ENCODE assay signal across 10 mouse cellular contexts in genomic region chr1:38428708-38429683, GRCm38 (mm10).
DNase-seq lines count a peak whose midpoint lies in the region; ATAC-seq and TF ChIP-seq lines count a peak whose summit lies in the region.
"Had no signal": no experiment of that assay in that cellular context is flagged by ENCODE, and none has a peak within 500 bp of the region (broad histone marks: within the 10 kb centered on the region; RNA-seq: fewer than 3 reads in every experiment).

No protein-coding gene starts in this region.

- H3K27me3 ChIP-seq in kidney, postnatal 0 days (ENCODE audit: insufficient read depth, low read length): no peaks in the 10 kb centered on the region
- H3K27me3 ChIP-seq in kidney, adult 2 months (replicated peaks; ENCODE audit: control insufficient read depth, insufficient read depth, low read length): no peaks in the 10 kb centered on the region
- H3K27me3 ChIP-seq in forebrain, embryonic 10.5 days (ENCODE audit: poor library complexity, severe bottlenecking): no peaks in the 10 kb centered on the region
- H3K27me3 ChIP-seq in hindbrain, embryonic 16.5 days (replicated peaks; ENCODE audit: control insufficient read depth, insufficient read depth, low read length): no peaks in the 10 kb centered on the region
- H3K27me3 ChIP-seq in midbrain, postnatal 0 days (ENCODE audit: insufficient read depth, low read length): no peaks in the 10 kb centered on the region

- H3K36me3 ChIP-seq in kidney, postnatal 0 days (ENCODE audit: insufficient read depth, low read length): no peaks in the 10 kb centered on the region
- H3K36me3 ChIP-seq in kidney, adult 2 months (ENCODE audit: control insufficient read depth, insufficient read depth, low read length): no peaks in the 10 kb centered on the region
- no peaks in the 10 kb centered on the region for H3K36me3 ChIP-seq in forebrain, embryonic 10.5 days (replicated peaks)
- H3K36me3 ChIP-seq in hindbrain, embryonic 16.5 days (ENCODE audit: control insufficient read depth, insufficient read depth, low read length): no peaks in the 10 kb centered on the region
- no peaks in the 10 kb centered on the region for H3K36me3 ChIP-seq in midbrain, postnatal 0 days (ENCODE audit: insufficient read depth, low read length)
- H3K36me3 ChIP-seq: liver, embryonic 15.5 days had no signal

- H3K9me3 ChIP-seq in kidney, postnatal 0 days (replicated peaks; ENCODE audit: low read length): no peaks in the 10 kb centered on the region
- H3K9me3 ChIP-seq in forebrain, embryonic 10.5 days: no peaks in the 10 kb centered on the region
- H3K9me3 ChIP-seq in hindbrain, embryonic 16.5 days (ENCODE audit: control insufficient read depth, low read length): no peaks in the 10 kb centered on the region
- H3K9me3 ChIP-seq in midbrain, postnatal 0 days (ENCODE audit: low read length): no peaks in the 10 kb centered on the region
- H3K9me3 ChIP-seq: liver, embryonic 15.5 days had no signal

- no peak for ATAC-seq in kidney, postnatal 0 days (replicated peaks; ENCODE audit: low FRiP score, low read depth)
- peak; percentile 40; the same call in 1 of the 2 replicates for ATAC-seq in hindbrain, embryonic 16.5 days
- ATAC-seq in midbrain, postnatal 0 days (ENCODE audit: low FRiP score): no peak; the same call in 1 of the 2 replicates

- TF ChIP-seq CTCF in kidney, postnatal 0 days (IDR thresholded peaks at IDR 0.05; ENCODE audit: low read depth): no peak
- no peak for TF ChIP-seq CTCF in kidney, adult 2 months (conservative IDR thresholded peaks at IDR 0.05; ENCODE audit: insufficient read depth, insufficient read length, low read depth, low read length)
- no peak for TF ChIP-seq CTCF in midbrain, postnatal 0 days (IDR thresholded peaks at IDR 0.05)

- peaks cover 6% of the 10 kb centered on the region; the same call in 1 of the 2 replicates for H3K4me1 ChIP-seq in kidney, postnatal 0 days (replicated peaks; ENCODE audit: insufficient read depth, low read length)
- no peaks in the 10 kb centered on the region for H3K4me1 ChIP-seq in kidney, adult 2 months (ENCODE audit: control insufficient read depth, insufficient read depth, low read length)
- H3K4me1 ChIP-seq in forebrain, embryonic 10.5 days: peaks cover 29% of the 10 kb centered on the region
- H3K4me1 ChIP-seq in hindbrain, embryonic 16.5 days (ENCODE audit: control insufficient read depth, insufficient read depth, low read depth, low read length): peaks cover 6% of the 10 kb centered on the region
- no peaks in the 10 kb centered on the region for H3K4me1 ChIP-seq in midbrain, postnatal 0 days (ENCODE audit: insufficient read depth, low read length)
- H3K4me1 ChIP-seq: liver, embryonic 15.5 days had no signal

- 37% methylated on average over 13 of the region's 13 CpGs for whole genome bisulfite sequencing in kidney, postnatal 0 days
- 41% methylated on average over 13 of the region's 13 CpGs for WGBS in kidney, adult 2 months
- WGBS in forebrain, embryonic 10.5 days: 75% methylated on average over 13 of the region's 13 CpGs
- 45% methylated on average over 13 of the region's 13 CpGs for WGBS in hindbrain, embryonic 16.5 days
- 53% methylated on average over 13 of the region's 13 CpGs for WGBS in midbrain, postnatal 0 days

- no peak overlapping the region for H3K4me3 ChIP-seq in kidney, postnatal 0 days (replicated peaks; ENCODE audit: low read depth, low read length)
- no peak overlapping the region for H3K4me3 ChIP-seq in kidney, adult 2 months (ENCODE audit: insufficient read depth, low read depth, low read length)
- H3K4me3 ChIP-seq in forebrain, embryonic 10.5 days: no peak overlapping the region
- H3K4me3 ChIP-seq in hindbrain, embryonic 16.5 days (ENCODE audit: low read length): no peak overlapping the region
- no peak overlapping the region for H3K4me3 ChIP-seq in midbrain, postnatal 0 days (ENCODE audit: low read depth, low read length)
- H3K4me3 ChIP-seq: liver, embryonic 15.5 days had no signal

- peak; percentile 66 for DNase-seq in kidney, postnatal 0 days (ENCODE audit: low spot score)
- DNase-seq in kidney, adult 2 months: no peak
- DNase-seq in forebrain, embryonic 10.5 days (ENCODE audit: extremely low spot score, low spot score): no peak
- DNase-seq in midbrain, postnatal 0 days (ENCODE audit: low spot score): no peak
- no peak for DNase-seq in gastrocnemius, postnatal 4 days (ENCODE audit: low spot score in 2 of 2)
- no peak for DNase-seq in urinary bladder, postnatal 14 days (ENCODE audit: low spot score)
- no peak for DNase-seq in spleen, adult 12 weeks (ENCODE audit: low spot score)
- DNase-seq: cerebellum, postnatal 14 days had no signal

- TF ChIP-seq POLR2A in kidney, adult 2 months (IDR thresholded peaks at IDR 0.05; ENCODE audit: low read depth, low read length): no peak

- no peak overlapping the region for H3K4me2 ChIP-seq in kidney, postnatal 0 days (ENCODE audit: low read length)
- no peak overlapping the region for H3K4me2 ChIP-seq in hindbrain, embryonic 16.5 days (ENCODE audit: low read length)
- H3K4me2 ChIP-seq in midbrain, postnatal 0 days (ENCODE audit: low read depth, low read length, poor library complexity, severe bottlenecking): no peak overlapping the region
- H3K4me2 ChIP-seq: liver, embryonic 15.5 days had no signal

- no peak overlapping the region for H3K27ac ChIP-seq in kidney, postnatal 0 days
- no peak overlapping the region for H3K27ac ChIP-seq in kidney, adult 2 months (ENCODE audit: insufficient read depth, low read depth, low read length)
- H3K27ac ChIP-seq in forebrain, embryonic 10.5 days: peak overlapping the region; percentile 65; the same call in 1 of the 2 replicates
- peak overlapping the region; percentile 59; the same call in 1 of the 2 replicates for H3K27ac ChIP-seq in hindbrain, embryonic 16.5 days (ENCODE audit: low read depth, low read length)
- peak overlapping the region; percentile 32 for H3K27ac ChIP-seq in midbrain, postnatal 0 days (ENCODE audit: low read depth, low read length)
- H3K27ac ChIP-seq: liver, embryonic 15.5 days had no signal

- no peak overlapping the region for H3K9ac ChIP-seq in kidney, postnatal 0 days (ENCODE audit: low read depth, low read length)
- H3K9ac ChIP-seq in hindbrain, embryonic 16.5 days (ENCODE audit: low read depth, low read length): no peak overlapping the region
- H3K9ac ChIP-seq in midbrain, postnatal 0 days (replicated peaks; ENCODE audit: low read length, poor library complexity, severe bottlenecking): no peak overlapping the region
- H3K9ac ChIP-seq: liver, embryonic 15.5 days had no signal

Comparison
In these comparisons a context has a peak if more than half of its experiments do, and no peak if none do; other contexts are left out.
1. H3K27ac ChIP-seq: peak in forebrain, embryonic 10.5 days (single experiment), hindbrain, embryonic 16.5 days (single experiment) and midbrain, postnatal 0 days (single experiment); none in kidney, postnatal 0 days (single experiment) and kidney, adult 2 months (single experiment).